Mouse (Mus musculus): ENCODE measurements at regions not wholly inside any gene's neighbourhood (a gene's known extent, or its start where the extent isn't known, plus 50 kb on each side); places are given as distances from the start of the nearest gene placed in this dataset.

DNA sequence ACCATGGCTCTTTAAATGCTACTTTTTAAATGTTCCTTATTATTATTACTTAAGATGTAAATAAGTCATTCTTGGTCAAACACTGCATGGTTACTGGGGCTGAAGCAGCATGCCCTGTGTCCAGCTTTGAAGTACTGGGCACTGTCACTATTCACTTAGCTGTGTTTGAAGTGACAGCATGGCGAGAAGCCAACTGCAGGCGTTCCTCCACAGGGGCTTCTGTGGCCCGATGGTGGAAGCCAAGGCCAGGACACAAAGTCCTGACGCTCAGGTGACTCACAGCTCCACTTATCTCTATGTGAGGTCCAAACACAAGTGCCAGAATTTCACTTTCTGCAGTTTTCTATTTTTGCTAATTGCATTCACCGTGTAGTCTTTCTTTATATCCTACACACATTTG, 65.3 kb downstream of the Cdca7 start:
- Histone ChIP-seq H3K27me3 (no peaks in the 10 kb centered on the region), H3K9ac (no peak overlapping the region), H3K9me3 (no peaks in the 10 kb centered on the region), H3K4me1 (no peaks in the 10 kb centered on the region), H3K4me2 (no peak overlapping the region), H3K36me3 (no peaks in the 10 kb centered on the region), H3K27ac (no peak overlapping the region), H3K4me3 (no peak overlapping the region)
- 87% methylated on average over 5 of the region's 5 CpGs for WGBS
- ATAC-seq (ENCODE audit: insufficient number of reproducible peaks, insufficient read depth, low FRiP score, low TSS enrichment, low read depth), result no peak

DNA sequence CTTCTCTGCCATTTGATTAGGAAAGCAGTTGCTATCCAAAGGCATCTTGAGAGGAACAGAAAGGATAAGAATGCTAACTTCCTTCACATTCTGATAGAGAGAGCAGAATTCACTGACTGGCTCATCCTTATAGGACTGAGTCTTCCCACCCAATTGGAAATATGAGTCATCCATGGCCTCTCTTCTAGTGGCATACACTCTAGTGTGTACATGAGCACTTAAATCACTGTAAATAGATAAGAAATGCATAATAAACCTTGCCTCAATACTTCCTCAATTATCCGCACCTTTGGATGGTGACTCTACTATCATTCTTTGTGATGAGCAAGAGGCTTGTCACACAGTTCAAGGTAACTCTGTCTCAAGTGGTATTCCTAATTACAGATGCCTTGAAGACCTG, 69.5 kb downstream of the Cdca7 start:
- 94% methylated on average over 1 of the region's 1 CpGs for WGBS
- H3K4me2 ChIP-seq, result no peak overlapping the region

DNA sequence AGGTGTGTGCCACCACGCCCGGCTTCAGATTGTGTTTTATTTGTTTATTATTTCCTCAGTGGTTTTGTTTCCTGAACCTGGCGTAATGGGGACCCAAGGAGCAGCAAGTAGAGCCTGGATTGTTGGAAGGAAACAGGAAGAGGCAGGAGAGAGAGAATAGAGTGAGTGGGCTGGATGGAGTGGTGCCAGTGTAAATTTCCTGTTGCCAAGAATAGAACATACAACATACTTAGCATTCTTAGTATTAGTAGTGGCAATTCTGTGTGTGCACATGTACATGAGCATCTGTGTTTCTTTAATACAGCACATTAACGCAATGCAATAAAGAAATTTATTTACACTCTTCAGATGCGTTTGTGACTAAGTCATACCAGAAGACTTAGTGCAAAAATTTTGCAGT, 70.5 kb downstream of the Cdca7 start:
- H3K27me3 ChIP-seq, result no peaks in the 10 kb centered on the region
- no peak overlapping the region for H3K27ac ChIP-seq
- WGBS, result 73% methylated on average over 5 of the region's 5 CpGs
- no peaks in the 10 kb centered on the region for H3K9me3 ChIP-seq
- no peak overlapping the region for H3K9ac ChIP-seq
- no peaks in the 10 kb centered on the region for H3K36me3 ChIP-seq
- H3K4me3 ChIP-seq, result no peak overlapping the region
- ATAC-seq (ENCODE audit: insufficient number of reproducible peaks, insufficient read depth, low FRiP score, low TSS enrichment, low read depth), result no peak
- peaks cover 3% of the 10 kb centered on the region; the same call in 1 of the 2 replicates for H3K4me1 ChIP-seq
- H3K4me2 ChIP-seq, result no peak overlapping the region

More for the DNA sequence above, 69.5 kb downstream of the Cdca7 start:
- no peaks in the 10 kb centered on the region for H3K27me3 ChIP-seq
- H3K4me1 ChIP-seq, result no peaks in the 10 kb centered on the region
- no peaks in the 10 kb centered on the region for H3K9me3 ChIP-seq
- no peak overlapping the region for H3K4me3 ChIP-seq
- ATAC-seq (ENCODE audit: insufficient number of reproducible peaks, insufficient read depth, low FRiP score, low TSS enrichment, low read depth), result no peak
- no peaks in the 10 kb centered on the region for H3K36me3 ChIP-seq
- no peak overlapping the region for H3K27ac ChIP-seq
- no peak overlapping the region for H3K9ac ChIP-seq

DNA sequence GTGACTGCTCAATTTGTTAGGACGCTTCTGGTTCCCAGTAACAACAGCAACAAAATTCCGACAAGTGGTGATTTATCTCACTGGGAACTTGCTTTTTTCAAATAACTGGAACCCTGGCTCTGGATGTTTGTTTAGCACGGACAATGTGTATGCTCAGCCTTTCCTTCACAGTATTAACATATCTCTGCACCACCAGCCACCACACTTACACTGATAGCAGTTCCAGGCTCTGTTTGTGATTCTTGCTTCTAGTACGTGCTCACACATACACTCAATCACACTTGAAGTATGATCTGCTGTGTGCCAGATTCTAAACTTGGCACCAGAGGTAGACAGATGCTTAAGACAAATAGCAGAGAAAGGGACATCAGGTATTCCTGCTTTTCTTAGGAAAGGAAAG, 71.0 kb downstream of the Cdca7 start:
- no peak overlapping the region for H3K4me3 ChIP-seq
- no peak overlapping the region for H3K27ac ChIP-seq
- peaks cover 8% of the 10 kb centered on the region for H3K4me1 ChIP-seq
- no peaks in the 10 kb centered on the region for H3K9me3 ChIP-seq
- no peaks in the 10 kb centered on the region for H3K36me3 ChIP-seq
- no peak overlapping the region for H3K4me2 ChIP-seq
- no peak overlapping the region for H3K9ac ChIP-seq
- no peak for ATAC-seq (ENCODE audit: insufficient number of reproducible peaks, insufficient read depth, low FRiP score, low TSS enrichment, low read depth)
- H3K27me3 ChIP-seq, result no peaks in the 10 kb centered on the region
- 79% methylated on average over 4 of the region's 4 CpGs for WGBS

DNA sequence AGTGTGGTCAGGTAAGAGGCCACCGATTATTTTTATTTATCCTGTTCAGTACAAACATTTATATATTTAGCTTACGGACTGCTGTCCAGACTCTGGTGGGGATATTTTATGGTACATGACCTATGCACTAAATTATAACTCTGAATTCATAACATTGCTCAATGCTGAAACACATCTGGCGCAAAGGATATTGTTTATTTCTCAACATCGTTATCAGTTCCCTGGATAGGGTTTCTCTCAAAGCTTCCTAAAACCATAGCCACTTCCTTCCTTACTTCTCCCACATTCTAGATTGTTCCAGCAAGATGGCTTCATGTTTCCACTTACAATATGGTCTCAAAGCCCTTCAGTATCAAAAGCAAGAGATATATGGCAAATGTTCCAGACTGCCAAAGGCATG, 75.3 kb downstream of the Cdca7 start:
- WGBS, result 73% methylated on average over 4 of the region's 4 CpGs

DNA sequence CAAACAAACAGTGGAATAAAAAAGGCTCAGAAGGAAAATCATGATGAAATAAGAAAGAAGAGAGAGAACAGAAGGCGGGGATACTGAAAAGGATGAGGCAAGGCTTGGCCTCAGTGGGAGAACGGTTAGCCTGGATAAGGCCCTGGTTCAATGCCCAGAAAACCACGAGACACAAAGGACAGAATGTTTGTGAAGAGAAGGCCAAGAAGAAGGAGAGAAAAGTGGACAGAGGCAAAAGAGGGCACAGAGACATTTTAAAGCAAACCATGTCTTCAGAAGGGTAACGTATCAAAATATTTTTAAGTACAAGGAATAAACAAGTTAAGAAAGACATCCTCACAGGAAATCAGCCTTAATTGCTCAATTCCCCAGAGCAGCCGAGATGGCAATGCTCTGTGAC, 78.6 kb downstream of the Cdca7 start:
- 78% methylated on average over 5 of the region's 5 CpGs for WGBS
- no peaks in the 10 kb centered on the region for H3K27me3 ChIP-seq
- no peak overlapping the region for H3K4me3 ChIP-seq
- no peak overlapping the region for H3K9ac ChIP-seq
- no peaks in the 10 kb centered on the region for H3K9me3 ChIP-seq
- H3K4me1 ChIP-seq, result peaks cover 35% of the 10 kb centered on the region
- no peak overlapping the region for H3K4me2 ChIP-seq
- H3K36me3 ChIP-seq, result no peaks in the 10 kb centered on the region
- ATAC-seq (ENCODE audit: insufficient number of reproducible peaks, insufficient read depth, low FRiP score, low TSS enrichment, low read depth), result no peak
- no peak overlapping the region for H3K27ac ChIP-seq

More for the DNA sequence above, 75.3 kb downstream of the Cdca7 start:
- Histone ChIP-seq H3K27ac (no peak overlapping the region), H3K9ac (no peak overlapping the region), H3K4me2 (no peak overlapping the region), H3K4me1 (peaks cover 11% of the 10 kb centered on the region), H3K27me3 (no peaks in the 10 kb centered on the region), H3K4me3 (no peak overlapping the region), H3K9me3 (no peaks in the 10 kb centered on the region), H3K36me3 (no peaks in the 10 kb centered on the region)
- no peak for ATAC-seq (ENCODE audit: insufficient number of reproducible peaks, insufficient read depth, low FRiP score, low TSS enrichment, low read depth)

DNA sequence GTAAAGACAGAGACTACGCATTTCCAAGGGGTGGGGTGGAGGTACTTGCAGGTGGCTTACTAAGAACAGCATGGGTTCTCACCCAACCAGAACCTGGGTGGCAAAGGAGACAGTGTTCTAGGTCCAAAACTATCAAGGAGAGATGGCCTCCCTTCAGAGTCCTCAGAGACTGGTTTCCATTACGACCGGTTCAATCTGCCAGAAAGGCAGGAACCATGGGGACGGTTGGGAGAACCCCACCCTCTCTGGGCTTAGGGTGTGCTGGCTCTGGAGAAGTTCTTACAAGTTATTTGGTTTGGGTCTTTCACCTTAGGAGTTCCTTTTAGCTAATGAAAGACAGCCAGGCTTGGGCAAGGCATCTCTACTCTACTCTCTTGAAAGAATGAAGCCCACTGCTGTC, 79.2 kb downstream of the Cdca7 start:
- Histone ChIP-seq H3K36me3 (no peaks in the 10 kb centered on the region), H3K9ac (no peak overlapping the region), H3K27ac (no peak overlapping the region), H3K4me2 (no peak overlapping the region), H3K27me3 (no peaks in the 10 kb centered on the region), H3K4me3 (no peak overlapping the region), H3K4me1 (peaks cover 35% of the 10 kb centered on the region), H3K9me3 (no peaks in the 10 kb centered on the region)
- WGBS, result 84% methylated on average over 4 of the region's 4 CpGs
- no peak for ATAC-seq (ENCODE audit: insufficient number of reproducible peaks, insufficient read depth, low FRiP score, low TSS enrichment, low read depth)

DNA sequence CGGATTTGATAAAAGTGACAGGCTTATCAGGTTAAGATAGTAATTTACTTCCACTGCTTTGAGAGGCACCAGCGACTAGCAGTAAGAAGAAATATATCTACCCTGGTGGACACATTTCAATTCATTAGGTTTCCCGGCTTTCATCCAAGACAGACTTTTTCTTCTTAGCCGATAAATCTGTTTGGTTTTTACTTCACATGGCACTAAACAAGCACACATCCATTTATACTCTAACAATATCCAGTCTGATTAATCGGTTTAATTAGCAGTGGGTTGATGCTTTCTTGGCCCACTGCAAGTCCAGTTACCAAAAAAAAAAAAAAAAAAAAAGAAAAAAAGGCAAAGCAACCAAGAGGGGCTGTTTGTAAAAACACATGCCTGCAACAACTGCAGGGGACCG, 79.6 kb downstream of the Cdca7 start:
- H3K9me3 ChIP-seq, result no peaks in the 10 kb centered on the region
- H3K4me3 ChIP-seq, result no peak overlapping the region
- peaks cover 35% of the 10 kb centered on the region for H3K4me1 ChIP-seq
- no peaks in the 10 kb centered on the region for H3K27me3 ChIP-seq
- H3K27ac ChIP-seq, result no peak overlapping the region
- no peak overlapping the region for H3K9ac ChIP-seq
- no peak for ATAC-seq (ENCODE audit: insufficient number of reproducible peaks, insufficient read depth, low FRiP score, low TSS enrichment, low read depth)
- no peaks in the 10 kb centered on the region for H3K36me3 ChIP-seq
- WGBS, result 70% methylated on average over 6 of the region's 6 CpGs
- H3K4me2 ChIP-seq, result no peak overlapping the region

DNA sequence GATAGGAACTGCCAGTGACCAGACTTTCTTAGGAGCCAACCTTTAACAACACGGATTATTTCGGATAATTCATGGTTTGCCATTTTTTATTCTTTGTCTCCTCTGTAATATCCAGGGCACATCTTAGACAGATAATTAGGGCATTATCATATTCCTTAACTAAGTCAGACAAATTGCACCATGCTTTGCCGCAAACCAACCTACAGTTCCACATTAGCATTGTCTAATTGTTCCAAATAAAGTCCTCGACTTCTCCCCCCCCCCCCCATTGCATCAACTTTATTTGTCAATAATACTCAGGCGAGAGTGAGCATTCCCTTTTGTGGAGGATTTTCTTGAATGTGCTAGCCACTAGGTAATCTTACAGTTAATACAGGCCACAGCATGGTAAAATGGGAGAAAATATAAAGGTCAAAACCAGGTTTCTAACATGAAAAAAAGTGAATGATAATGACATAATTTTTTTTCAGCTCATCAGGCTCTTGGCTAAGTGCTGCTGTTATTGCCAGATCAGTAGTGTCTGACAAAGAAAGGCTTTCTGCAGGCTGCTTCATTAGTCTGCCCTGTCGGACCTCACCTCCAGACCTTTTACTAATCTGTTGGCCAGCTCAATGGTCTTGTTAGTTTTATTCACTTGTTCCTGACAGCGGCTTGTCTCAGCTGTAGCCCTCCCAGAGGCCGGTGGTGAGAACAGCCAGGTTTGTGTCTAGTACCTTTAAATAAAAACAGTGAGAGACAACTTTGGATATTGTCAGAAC, 80.3 kb downstream of the Cdca7 start:
- no peak overlapping the region; the same call in 1 of the 2 replicates for H3K27ac ChIP-seq
- H3K36me3 ChIP-seq, result no peaks in the 10 kb centered on the region
- WGBS, result 67% methylated on average over 8 of the region's 8 CpGs
- H3K4me2 ChIP-seq, result no peak overlapping the region
- peaks cover 34% of the 10 kb centered on the region for H3K4me1 ChIP-seq
- ATAC-seq (ENCODE audit: insufficient number of reproducible peaks, insufficient read depth, low FRiP score, low TSS enrichment, low read depth), result no peak
- no peak overlapping the region for H3K9ac ChIP-seq
- H3K27me3 ChIP-seq, result no peaks in the 10 kb centered on the region
- no peaks in the 10 kb centered on the region for H3K9me3 ChIP-seq
- no peak overlapping the region for H3K4me3 ChIP-seq

DNA sequence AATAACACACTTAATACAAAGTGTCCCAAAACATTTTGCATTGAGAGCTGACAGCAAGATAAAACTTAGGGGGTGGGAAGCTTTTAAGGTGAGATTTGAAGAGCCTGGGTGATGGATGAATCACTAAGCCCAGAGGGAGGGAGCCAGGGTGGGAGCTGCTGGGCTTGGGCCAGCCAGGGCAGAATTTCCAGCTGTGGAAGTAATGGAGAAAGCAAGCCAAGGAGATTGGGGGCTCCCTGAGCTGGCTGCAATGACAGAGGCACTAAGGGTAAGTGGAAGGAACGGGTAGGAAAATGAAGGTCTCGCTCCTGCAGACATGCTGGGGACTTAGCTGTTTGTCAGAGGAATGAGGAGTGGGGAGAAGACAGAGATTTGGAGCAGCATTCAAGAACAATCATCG, 81.2 kb downstream of the Cdca7 start:
- 17% methylated on average over 3 of the region's 3 CpGs for WGBS
- Histone ChIP-seq H3K27ac (peak overlapping the region; percentile 84), H3K4me3 (no peak overlapping the region), H3K9ac (no peak overlapping the region), H3K4me2 (peak overlapping the region; percentile 29), H3K9me3 (no peaks in the 10 kb centered on the region), H3K27me3 (no peaks in the 10 kb centered on the region), H3K36me3 (no peaks in the 10 kb centered on the region), H3K4me1 (peaks cover 25% of the 10 kb centered on the region)
- no peak for ATAC-seq (ENCODE audit: insufficient number of reproducible peaks, insufficient read depth, low FRiP score, low TSS enrichment, low read depth)

DNA sequence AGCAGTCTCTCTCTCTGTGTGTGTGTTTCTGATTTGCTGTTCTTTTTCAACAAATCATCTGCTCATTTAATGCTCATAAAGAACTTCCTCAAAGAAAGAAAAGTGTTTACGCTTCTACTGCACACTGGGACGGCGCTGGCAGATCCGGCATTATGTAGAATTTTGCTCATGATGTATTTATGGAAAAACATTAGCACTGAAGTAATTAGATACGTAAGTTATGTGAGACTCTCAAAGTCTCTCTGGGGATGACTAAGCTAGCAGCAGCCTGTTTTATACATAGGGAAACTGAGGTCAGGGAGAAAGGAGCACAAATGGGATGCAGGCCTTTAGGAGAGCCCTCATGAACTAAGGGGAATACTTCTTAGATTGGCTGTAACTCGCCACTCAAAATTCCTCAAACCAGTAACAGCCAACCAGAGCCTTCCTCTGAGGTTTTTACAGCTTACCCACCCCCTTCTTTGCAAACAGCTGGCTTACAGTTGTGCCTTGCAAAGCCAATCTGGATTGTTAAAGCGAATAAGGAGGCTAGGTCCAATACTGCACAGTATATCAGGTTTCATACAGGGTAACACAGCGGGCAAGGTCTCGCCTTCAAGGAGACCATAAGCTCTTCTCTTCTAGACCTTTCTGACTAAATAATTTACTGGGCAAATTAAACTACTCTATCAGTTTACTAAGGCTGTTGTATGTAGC, 81.8 kb downstream of the Cdca7 start:
- H3K4me1 ChIP-seq, result peaks cover 24% of the 10 kb centered on the region
- no peak overlapping the region for H3K4me3 ChIP-seq
- no peaks in the 10 kb centered on the region for H3K27me3 ChIP-seq
- H3K27ac ChIP-seq, result peak overlapping the region; percentile 84
- ATAC-seq (ENCODE audit: insufficient number of reproducible peaks, insufficient read depth, low FRiP score, low TSS enrichment, low read depth), result 0 out of 2 replicates have a peak, but pooled peaks have one; percentile 52
- peak overlapping the region; percentile 29 for H3K4me2 ChIP-seq
- no peak overlapping the region; the same call in 1 of the 2 replicates for H3K9ac ChIP-seq
- WGBS, result 31% methylated on average over 9 of the region's 9 CpGs
- no peaks in the 10 kb centered on the region for H3K36me3 ChIP-seq
- H3K9me3 ChIP-seq, result no peaks in the 10 kb centered on the region

DNA sequence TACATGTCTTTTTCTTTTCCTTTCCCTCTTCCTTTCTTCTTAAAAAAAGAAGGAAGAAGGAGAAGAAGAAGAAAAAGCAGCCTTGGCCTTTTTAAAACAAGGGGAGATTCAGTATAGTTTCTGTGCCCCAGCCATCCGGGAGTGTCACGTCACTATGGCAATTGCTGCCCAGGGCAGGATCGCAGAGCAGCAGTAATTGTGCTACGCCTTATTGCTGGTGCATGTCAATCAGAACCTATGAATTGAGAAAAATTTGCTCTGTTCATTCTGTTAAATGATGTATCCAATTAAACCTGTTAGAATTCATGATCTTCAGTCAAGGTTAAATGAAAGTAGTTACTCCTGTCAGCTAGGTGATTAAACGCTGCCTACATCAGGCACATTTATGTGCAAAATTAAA, 85.4 kb downstream of the Cdca7 start:
- WGBS, result 58% methylated on average over 5 of the region's 5 CpGs
- no peaks in the 10 kb centered on the region for H3K36me3 ChIP-seq
- no peaks in the 10 kb centered on the region for H3K9me3 ChIP-seq
- H3K9ac ChIP-seq, result no peak overlapping the region
- no peak overlapping the region for H3K4me3 ChIP-seq
- H3K4me2 ChIP-seq, result no peak overlapping the region
- no peaks in the 10 kb centered on the region for H3K27me3 ChIP-seq
- no peak overlapping the region for H3K27ac ChIP-seq
- H3K4me1 ChIP-seq, result peaks cover 24% of the 10 kb centered on the region
- ATAC-seq (ENCODE audit: insufficient number of reproducible peaks, insufficient read depth, low FRiP score, low TSS enrichment, low read depth), result no peak

All from embryonic facial prominence, embryonic 13.5 days (tissue).